Mouse (Mus musculus): ENCODE data around the gene Cdc37l1.
"Not testable (repeated sequence)": the region's sequence is repeated elsewhere in the genome, so short reads cannot be mapped to it uniquely, and the experiment has no call there.

Gene Cdc37l1

GRCm38 (mm10) chr19:29000321-29000720 lies 10.2 kb downstream of the Cdc37l1 start:
- in situ Hi-C loops (cut with MboI, MseI) = not testable (repeated sequence)

- in situ Hi-C loops (cut with MboI, MseI) = no loop called here
Observed at GRCm38 (mm10) chr19:29008069-29008706, 18.0 kb downstream of the Cdc37l1 start.

- in situ Hi-C loops (cut with MboI, MseI) = no loop called here
Observed at GRCm38 (mm10) chr19:29009046-29009445, 18.9 kb downstream of the Cdc37l1 start.

GRCm38 (mm10) chr19:29011355-29011990 lies 21.3 kb downstream of the Cdc37l1 start:
- in situ Hi-C loops (cut with MboI, MseI) = no loop called here

GRCm38 (mm10) chr19:29014466-29015055 lies 24.4 kb downstream of the Cdc37l1 start:
- in situ Hi-C loops (cut with MboI, MseI) = no loop called here

GRCm38 (mm10) chr19:29015410-29016203 lies 25.5 kb downstream of the Cdc37l1 start:
- in situ Hi-C loops (cut with MboI, MseI) = no loop called here

GRCm38 (mm10) chr19:29016204-29016765 lies 26.1 kb downstream of the Cdc37l1 start:
- in situ Hi-C loops (cut with MboI, MseI) = no loop called here

- in situ Hi-C loops (cut with MboI, MseI) = no loop called here
Observed at GRCm38 (mm10) chr19:29016786-29017185, 26.6 kb downstream of the Cdc37l1 start.

- in situ Hi-C loops (cut with MboI, MseI) = no loop called here
Observed at GRCm38 (mm10) chr19:29019647-29020046, 29.5 kb downstream of the Cdc37l1 start.

GRCm38 (mm10) chr19:29021754-29022345 lies 31.7 kb downstream of the Cdc37l1 start:
- in situ Hi-C loops (cut with MboI, MseI) = no loop called here

GRCm38 (mm10) chr19:29024391-29024947 lies 34.3 kb downstream of the Cdc37l1 start:
- in situ Hi-C loops (cut with MboI, MseI) = no loop called here

GRCm38 (mm10) chr19:29031788-29032187 lies 41.6 kb downstream of the Cdc37l1 start:
- in situ Hi-C loops (cut with MboI, MseI) = no loop called here

- in situ Hi-C loops (cut with MboI, MseI) = no loop called here
Observed at GRCm38 (mm10) chr19:29032662-29033061, 42.5 kb downstream of the Cdc37l1 start.

- in situ Hi-C loops (cut with MboI, MseI) = no loop called here
Observed at GRCm38 (mm10) chr19:29037026-29037425, 46.9 kb downstream of the Cdc37l1 start.

GRCm38 (mm10) chr19:29037541-29037940 lies 47.4 kb downstream of the Cdc37l1 start:
- in situ Hi-C loops (cut with MboI, MseI) = no loop called here

- in situ Hi-C loops (cut with MboI, MseI) = no loop called here
Observed at GRCm38 (mm10) chr19:29039334-29039733, 49.2 kb downstream of the Cdc37l1 start.

- in situ Hi-C loops (cut with MboI, MseI) = no loop called here
Observed at GRCm38 (mm10) chr19:29040206-29040605, 50.1 kb downstream of the Cdc37l1 start.

- in situ Hi-C loops (cut with MboI, MseI) = no loop called here
Observed at GRCm38 (mm10) chr19:29042143-29042542, 52.0 kb downstream of the Cdc37l1 start.

- in situ Hi-C loops (cut with MboI, MseI) = no loop called here
Observed at GRCm38 (mm10) chr19:29042647-29043046, 52.5 kb downstream of the Cdc37l1 start.

- in situ Hi-C loops (cut with MboI, MseI) = no loop called here
Observed at GRCm38 (mm10) chr19:29044353-29044768, 54.2 kb downstream of the Cdc37l1 start.

- in situ Hi-C loops (cut with MboI, MseI) = no loop called here
Observed at GRCm38 (mm10) chr19:29045369-29045768, 55.2 kb downstream of the Cdc37l1 start.

All from T-helper 2 cell (primary cell).